Mouse (Mus musculus) heart, postnatal 0 days (tissue): ENCODE data around the gene Tprgl. TPM values are rescaled to one million over a fixed set of nuclear protein-coding genes. Genes with fewer than 3 reads are reported as not detected.

Source experiments
- ATAC-seq: fragments of 200-750 bp; cut with Nextera tagmentation; 2 replicates; pipeline ENCODE4 v1.8.0; 2017; ENCODE audit warnings: low read depth, moderate number of reproducible peaks, moderate library complexity; ENCODE audit not compliant: insufficient read depth
- DNase-seq: peaks from one replicate; pipeline ENCODE4 v3.0.0-alpha.2; 2016; ENCODE audit warnings: low spot score
- H3K27ac ChIP-seq: fragments of 300-500 bp; sonication (generic); 2 replicates; pipeline ENCODE4 v1.5.1; 2014; ENCODE audit warnings: low read depth, mild to moderate bottlenecking
- H3K27me3 ChIP-seq: fragments of 300-500 bp; sonication (generic); 2 replicates; pipeline ENCODE4 v1.6.1; 2014; ENCODE audit warnings: low read length, mixed read lengths; ENCODE audit not compliant: control insufficient read depth, insufficient read depth
- H3K36me3 ChIP-seq: fragments of 300-500 bp; sonication (generic); replicated peaks from 2 replicates; pipeline ENCODE4 v1.6.1; 2014; ENCODE audit warnings: low read length, mixed read lengths; ENCODE audit not compliant: control insufficient read depth, insufficient read depth
- H3K4me1 ChIP-seq: fragments of 300-500 bp; sonication (generic); 2 replicates; pipeline ENCODE4 v1.6.1; 2014; ENCODE audit warnings: antibody characterized with exemption; ENCODE audit not compliant: control insufficient read depth, insufficient read depth
- H3K4me2 ChIP-seq: fragments of 300-500 bp; sonication (generic); 2 replicates; pipeline ENCODE4 v1.6.1; 2014; ENCODE audit warnings: low read depth, mild to moderate bottlenecking, low read length, moderate library complexity
- H3K4me3 ChIP-seq: fragments of 300-500 bp; sonication (generic); 2 replicates; pipeline ENCODE4 v1.5.1; 2014; ENCODE audit warnings: low read depth, low read length
- H3K9ac ChIP-seq: fragments of 300-500 bp; sonication (generic); replicated peaks from 2 replicates; pipeline ENCODE4 v1.6.1; 2014; ENCODE audit warnings: low read depth, low read length, mixed read lengths
- H3K9me3 ChIP-seq: fragments of 300-500 bp; sonication (generic); replicated peaks from 2 replicates; pipeline ENCODE4 v1.6.1; 2016; ENCODE audit warnings: low read length; ENCODE audit not compliant: control insufficient read depth
- CTCF ChIP-seq: IDR thresholded peaks from 2 replicates; pipeline ENCODE4 v1.5.1; 2016; ENCODE audit warnings: antibody characterized with exemption, control low read depth, low read depth
- EP300 ChIP-seq: IDR thresholded peaks from 2 replicates; pipeline ENCODE4 v1.6.1; 2016; ENCODE audit warnings: antibody characterized with exemption, low read depth
- WGBS: fragments of 180-500 bp; shearing (Covaris S2); extraction: QIAGEN DNeasy Blood & Tissue Kit; methylation state at CpG from one replicate; pipeline ENCODE4 v1.1.7; 2014; 5-methylcytosine and 5-hydroxymethylcytosine counted together
- polyA plus RNA-seq: library from polyadenylated mRNA; unstranded; fragments of >200 nt; fragmentation: Nextera tagmentation; extraction: Ambion mirVana; gene quantifications from 2 replicates; pipeline ENCODE4 v1.2.1, GENCODE M21; 2015
- total RNA-seq: library from RNA; depleted of rRNA; stranded (reverse); fragments of >200 nt; gene quantifications from 2 replicates; pipeline ENCODE4 v1.2.3, GENCODE M21; 2014; ENCODE audit warnings: low replicate concordance; rRNA removed

Gene Tprgl
- total RNA-seq = 116 and 146 TPM in 2 replicates
- polyA plus RNA-seq = 123 and 131 TPM in 2 replicates

- Histone ChIP-seq H3K4me3 (peak within 1 kb of the TSS; percentile 93), H3K9me3 (no peaks in the 10 kb centered on the region), H3K27ac (peak within 1 kb of the TSS; percentile 87), H3K27me3 (no peaks in the 10 kb centered on the region), H3K9ac (peak within 1 kb of the TSS; percentile 79), H3K4me1 (peaks cover 15% of the 10 kb centered on the region), H3K4me2 (peak within 1 kb of the TSS; percentile 90), H3K36me3 (peaks cover 30% of the 10 kb centered on the region)
- peak; percentile 97 for ATAC-seq
- TF ChIP-seq CTCF (no peak), EP300 (peak; percentile 83)
- 1% methylated on average over 50 of the region's 75 CpGs for WGBS
- peak; percentile 97 for DNase-seq
These were observed at the start of gene Tprgl for GRCm38 (mm10) chr4:154160538-154161390. TSS of gene Tprgl (minus strand) at chr4:154160666.

GRCm38 (mm10) chr4:154209825-154210224, 49.4 kb upstream of the Tprgl start:
- DNase-seq (no peak), ATAC-seq (no peak)
- peaks cover 18% of the 10 kb centered on the region for H3K4me1 ChIP-seq
- H3K27ac ChIP-seq = peak overlapping the region; percentile 18; the same call in 1 of the 2 replicates
- TF ChIP-seq CTCF (no peak), EP300 (no peak)
- no peaks in the 10 kb centered on the region for H3K27me3 ChIP-seq
- no peak overlapping the region for H3K9ac ChIP-seq
- H3K36me3 ChIP-seq = no peaks in the 10 kb centered on the region
- 28% methylated on average over 3 of the region's 3 CpGs for WGBS
- no peaks in the 10 kb centered on the region for H3K9me3 ChIP-seq
- no peak overlapping the region for H3K4me2 ChIP-seq
- no peak overlapping the region for H3K4me3 ChIP-seq

- Histone ChIP-seq H3K9me3 (no peaks in the 10 kb centered on the region), H3K4me1 (peaks cover 15% of the 10 kb centered on the region), H3K27me3 (no peaks in the 10 kb centered on the region), H3K4me3 (no peak overlapping the region), H3K36me3 (no peaks in the 10 kb centered on the region), H3K27ac (0 out of 2 replicates have a peak overlapping the region, but pooled peaks have one; percentile 2), H3K4me2 (no peak overlapping the region), H3K9ac (no peak overlapping the region)
- WGBS = 72% methylated on average over 6 of the region's 6 CpGs
- no peak for DNase-seq
- no peak for TF ChIP-seq CTCF
- TF ChIP-seq EP300 = no peak
- no peak for ATAC-seq
These were observed 48.6 kb upstream of the Tprgl start for GRCm38 (mm10) chr4:154209054-154209453.

GRCm38 (mm10) chr4:154207261-154207660, 46.8 kb upstream of the Tprgl start:
- H3K9me3 ChIP-seq = no peaks in the 10 kb centered on the region
- WGBS = 16% methylated on average over 5 of the region's 5 CpGs
- TF ChIP-seq CTCF (peak; percentile 96), EP300 (no peak)
- H3K4me2 ChIP-seq = no peak overlapping the region
- H3K4me3 ChIP-seq = no peak overlapping the region
- ATAC-seq (no peak), DNase-seq (peak; percentile 51)
- no peak overlapping the region for H3K27ac ChIP-seq
- no peaks in the 10 kb centered on the region for H3K27me3 ChIP-seq
- no peak overlapping the region for H3K9ac ChIP-seq
- H3K36me3 ChIP-seq = no peaks in the 10 kb centered on the region
- H3K4me1 ChIP-seq = peaks cover 5% of the 10 kb centered on the region; the same call in 1 of the 2 replicates

- ATAC-seq (peak; percentile 52), DNase-seq (no peak)
- WGBS = 47% methylated on average over 5 of the region's 5 CpGs
- peaks cover 5% of the 10 kb centered on the region; the same call in 1 of the 2 replicates for H3K4me1 ChIP-seq
- no peak overlapping the region for H3K9ac ChIP-seq
- no peaks in the 10 kb centered on the region for H3K27me3 ChIP-seq
- no peak overlapping the region for H3K4me3 ChIP-seq
- H3K4me2 ChIP-seq = no peak overlapping the region
- no peaks in the 10 kb centered on the region for H3K36me3 ChIP-seq
- TF ChIP-seq CTCF (no peak), EP300 (peak; percentile 60; the same call in 1 of the 2 replicates)
- H3K9me3 ChIP-seq = no peaks in the 10 kb centered on the region
- H3K27ac ChIP-seq = no peak overlapping the region
These were observed 44.9 kb upstream of the Tprgl start for GRCm38 (mm10) chr4:154205392-154205791.
